Mouse (Mus musculus): ENCODE data around the gene Gal3st1. TPM values are rescaled to one million over a fixed set of nuclear protein-coding genes. Genes with fewer than 3 reads are reported as not detected.

Gal3st1 gene
- polyA plus RNA-seq (2015; fragmentation: Illumina TruSeq; extraction: RNeasy Lipid Tissue Mini Kit (QIAGEN cat#74804); ENCODE audit: low read depth, low replicate concordance): 15.2 TPM

GRCm38 (mm10) chr11:3983291-3983862 is at the start of gene Gal3st1:
Gal3st1 (plus strand) TSS chr11:3983636.

GRCm38 (mm10) chr11:3963610-3964415 is 19.6 kb upstream of the Gal3st1 start, which contains the start of gene Pes1:
Pes1 (plus strand) TSS chr11:3963975.

GRCm38 (mm10) chr11:3976678-3977077 is 6.8 kb upstream of the Gal3st1 start, which contains the start of gene 4930556J24Rik:
4930556J24Rik (minus strand) TSS chr11:3976778.

GRCm38 (mm10) chr11:4031126-4031941 is 47.9 kb downstream of the Gal3st1 start, which contains the start of gene Sec14l4:
Sec14l4 (plus strand) TSS chr11:4031462.

Other genes starting within 250 kb of the Gal3st1 start
- 82.7 TPM for gene Osbp2, start 119.7 kb upstream of the Gal3st1 start, polyA plus RNA-seq (2015; fragmentation: Illumina TruSeq; extraction: RNeasy Lipid Tissue Mini Kit (QIAGEN cat#74804); ENCODE audit: low read depth, low replicate concordance)
- 0.61 TPM for gene 4921536K21Rik, start 88.5 kb upstream of the Gal3st1 start, polyA plus RNA-seq (2015; fragmentation: Illumina TruSeq; extraction: RNeasy Lipid Tissue Mini Kit (QIAGEN cat#74804); ENCODE audit: low read depth, low replicate concordance)
- gene Dusp18, start 88.4 kb upstream of the Gal3st1 start, polyA plus RNA-seq (2015; fragmentation: Illumina TruSeq; extraction: RNeasy Lipid Tissue Mini Kit (QIAGEN cat#74804); ENCODE audit: low read depth, low replicate concordance): 13.6 TPM
- gene Slc35e4, start 69.0 kb upstream of the Gal3st1 start, polyA plus RNA-seq (2015; fragmentation: Illumina TruSeq; extraction: RNeasy Lipid Tissue Mini Kit (QIAGEN cat#74804); ENCODE audit: low read depth, low replicate concordance): 16.5 TPM
- 23.1 TPM for gene Tcn2, start 51.5 kb upstream of the Gal3st1 start, polyA plus RNA-seq (2015; fragmentation: Illumina TruSeq; extraction: RNeasy Lipid Tissue Mini Kit (QIAGEN cat#74804); ENCODE audit: low read depth, low replicate concordance)
- 37.4 TPM for gene Pes1, start 19.7 kb upstream of the Gal3st1 start, polyA plus RNA-seq (2015; fragmentation: Illumina TruSeq; extraction: RNeasy Lipid Tissue Mini Kit (QIAGEN cat#74804); ENCODE audit: low read depth, low replicate concordance)
- gene 4930556J24Rik, start 6.9 kb upstream of the Gal3st1 start, polyA plus RNA-seq (2015; fragmentation: Illumina TruSeq; extraction: RNeasy Lipid Tissue Mini Kit (QIAGEN cat#74804); ENCODE audit: low read depth, low replicate concordance): not detected
- gene Sec14l4, start 47.8 kb downstream of the Gal3st1 start, polyA plus RNA-seq (2015; fragmentation: Illumina TruSeq; extraction: RNeasy Lipid Tissue Mini Kit (QIAGEN cat#74804); ENCODE audit: low read depth, low replicate concordance): 1.8 TPM
- gene Sec14l3, start 81.2 kb downstream of the Gal3st1 start, polyA plus RNA-seq (2015; fragmentation: Illumina TruSeq; extraction: RNeasy Lipid Tissue Mini Kit (QIAGEN cat#74804); ENCODE audit: low read depth, low replicate concordance): 0.80 TPM
- gene Mtfp1, start 111.8 kb downstream of the Gal3st1 start, polyA plus RNA-seq (2015; fragmentation: Illumina TruSeq; extraction: RNeasy Lipid Tissue Mini Kit (QIAGEN cat#74804); ENCODE audit: low read depth, low replicate concordance): 122 TPM
- 44.6 TPM for gene Sec14l2, start 139.8 kb downstream of the Gal3st1 start, polyA plus RNA-seq (2015; fragmentation: Illumina TruSeq; extraction: RNeasy Lipid Tissue Mini Kit (QIAGEN cat#74804); ENCODE audit: low read depth, low replicate concordance)
- gene Rnf215, start 151.6 kb downstream of the Gal3st1 start, polyA plus RNA-seq (2015; fragmentation: Illumina TruSeq; extraction: RNeasy Lipid Tissue Mini Kit (QIAGEN cat#74804); ENCODE audit: low read depth, low replicate concordance): 32.2 TPM
- gene Ccdc157, start 176.7 kb downstream of the Gal3st1 start, polyA plus RNA-seq (2015; fragmentation: Illumina TruSeq; extraction: RNeasy Lipid Tissue Mini Kit (QIAGEN cat#74804); ENCODE audit: low read depth, low replicate concordance): 15.1 TPM
- 38.7 TPM for gene Sf3a1, start 176.7 kb downstream of the Gal3st1 start, polyA plus RNA-seq (2015; fragmentation: Illumina TruSeq; extraction: RNeasy Lipid Tissue Mini Kit (QIAGEN cat#74804); ENCODE audit: low read depth, low replicate concordance)
- gene Tbc1d10a, start 203.2 kb downstream of the Gal3st1 start, polyA plus RNA-seq (2015; fragmentation: Illumina TruSeq; extraction: RNeasy Lipid Tissue Mini Kit (QIAGEN cat#74804); ENCODE audit: low read depth, low replicate concordance): 30.6 TPM
- gene Castor1, start 234.6 kb downstream of the Gal3st1 start, polyA plus RNA-seq (2015; fragmentation: Illumina TruSeq; extraction: RNeasy Lipid Tissue Mini Kit (QIAGEN cat#74804); ENCODE audit: low read depth, low replicate concordance): 4.5 TPM